Mouse (Mus musculus) bone marrow macrophage, adult 2 months (primary cell): ENCODE results near the gene Dmbx1.

Experiments
- CTCF ChIP-seq: IDR thresholded peaks from 2 replicates; pipeline ENCODE4 v1.5.1; 2012; ENCODE audit warnings: low read depth, mild to moderate bottlenecking, low read length, moderate library complexity
- POLR2A ChIP-seq: IDR thresholded peaks from 2 replicates; pipeline ENCODE4 v1.6.1; 2012; ENCODE audit warnings: mild to moderate bottlenecking, low read depth, low read length, borderline replicate concordance

GRCm38 (mm10) chr4:115911586-115911985, 28.1 kb downstream of the Dmbx1 start:
- no peak for TF ChIP-seq POLR2A
- TF ChIP-seq CTCF: no peak
